Mouse (Mus musculus) CD4-positive naive resting alpha-beta T cell, adult 57 days (primary cell): ENCODE measurements around the gene Crebbp. TPM values are rescaled to one million over a fixed set of nuclear protein-coding genes. Genes with fewer than 3 reads are reported as not detected.

Experiments used
- total RNA-seq: library from RNA; stranded (reverse); gene quantifications from one replicate; pipeline ENCODE4 v1.2.4, GENCODE M21; 2023

The Crebbp gene
- 160 TPM for total RNA-seq

GRCm38 (mm10) chr16:4213799-4214551 is at the start of gene Crebbp:
Gene Crebbp (minus strand): TSS chr16:4213997.

GRCm38 (mm10) chr16:4077384-4078061 is 136.3 kb downstream of the Crebbp start, which contains the start of gene Trap1:
Gene Trap1 (minus strand): TSS chr16:4077827.

GRCm38 (mm10) chr16:4036807-4037206 is 177.0 kb downstream of the Crebbp start, which contains the start of gene Dnase1:
Gene Dnase1 (plus strand): TSS chr16:4036942.

Other genes starting within 250 kb of the Crebbp start
- gene Nlrc3, start 237.4 kb downstream of the Crebbp start, total RNA-seq: 87.3 TPM
- 84.0 TPM for gene Slx4, start 210.2 kb downstream of the Crebbp start, total RNA-seq
- not detected for gene Dnase1, start 177.1 kb downstream of the Crebbp start, total RNA-seq
- gene Trap1, start 136.2 kb downstream of the Crebbp start, total RNA-seq: 74.0 TPM
- 2.0 TPM for gene Adcy9, start 206.5 kb upstream of the Crebbp start, total RNA-seq